Mouse (Mus musculus): ENCODE measurements around the gene Mta2. TPM values are rescaled to one million over a fixed set of nuclear protein-coding genes. Genes with fewer than 3 reads are reported as not detected.

Mta2 gene
- total RNA-seq, 2 experiments from 2014 or later = 59.9 to 84.2 TPM

DNA sequence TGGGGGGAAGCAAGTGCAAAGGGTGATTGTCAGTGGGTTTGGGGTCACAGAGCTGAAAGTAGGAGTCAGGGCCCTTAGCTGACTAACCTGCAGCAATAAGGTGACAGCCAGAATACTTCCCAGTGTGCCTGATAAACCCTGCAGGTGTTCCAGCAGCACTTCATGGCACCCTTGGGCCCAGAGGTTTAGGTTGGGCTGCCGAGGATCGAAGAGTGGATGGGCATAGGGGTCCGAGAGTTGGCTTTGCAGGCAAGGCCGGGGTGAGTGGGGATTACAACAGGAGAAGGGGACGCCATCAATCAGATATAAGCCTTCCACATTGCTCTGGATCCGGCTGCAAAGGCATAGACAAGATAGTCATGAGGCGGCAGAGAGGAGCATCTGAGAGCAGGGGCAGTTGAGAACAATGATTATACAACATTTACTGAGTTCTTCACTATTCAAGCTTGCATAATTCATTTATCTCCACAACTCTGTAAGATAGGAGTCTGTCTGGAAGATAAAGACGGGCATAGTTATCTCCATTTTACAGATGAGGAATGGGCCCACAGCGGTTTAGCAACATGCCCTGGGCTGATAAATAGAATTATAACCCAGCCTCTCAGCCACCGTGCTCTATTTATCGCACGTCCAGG, 13.7 kb upstream of the Mta2 start:
- no peak for ATAC-seq (replicated peaks; ENCODE audit: low FRiP score, poor library complexity, severe bottlenecking)

DNA sequence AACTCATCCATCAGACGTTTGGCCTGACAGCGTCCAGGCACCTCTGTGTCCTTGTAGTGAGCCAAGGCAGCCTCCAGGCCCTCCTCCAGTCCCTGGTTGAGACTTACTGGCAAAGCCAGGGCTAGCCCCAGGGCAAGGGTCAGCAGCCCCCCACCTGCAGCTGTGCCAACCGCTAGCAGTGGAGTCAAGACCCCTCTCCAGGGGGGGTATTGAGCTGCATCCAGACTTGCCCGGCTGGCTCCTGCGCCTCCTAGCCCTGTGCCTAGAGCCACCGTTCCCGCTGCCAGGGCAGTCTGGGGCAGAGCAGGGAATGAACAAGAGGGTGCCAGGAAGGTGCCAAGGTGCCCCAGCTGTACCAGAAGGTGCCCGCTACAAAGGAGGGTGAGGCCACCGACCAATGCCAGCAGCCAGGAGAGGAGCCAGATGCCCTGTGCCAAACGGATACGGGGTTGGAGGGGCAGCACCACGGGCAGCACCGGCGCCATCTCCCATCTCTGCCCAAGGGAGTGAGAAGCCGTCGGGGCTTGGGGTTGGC, 12.9 kb upstream of the Mta2 start:
- ATAC-seq (replicated peaks; ENCODE audit: low FRiP score, poor library complexity, severe bottlenecking) = no peak; the same call in 1 of the 2 replicates

GRCm38 (mm10) chr19:8929224-8930088, 12.2 kb upstream of the Mta2 start, which contains the start of the genes Rom1 and Eml3:
Gene Rom1 (minus strand): TSS chr19:8929356.
Gene Eml3 (plus strand): TSS chr19:8929552.
- ATAC-seq (replicated peaks; ENCODE audit: low FRiP score, poor library complexity, severe bottlenecking) = peak; percentile 85

DNA sequence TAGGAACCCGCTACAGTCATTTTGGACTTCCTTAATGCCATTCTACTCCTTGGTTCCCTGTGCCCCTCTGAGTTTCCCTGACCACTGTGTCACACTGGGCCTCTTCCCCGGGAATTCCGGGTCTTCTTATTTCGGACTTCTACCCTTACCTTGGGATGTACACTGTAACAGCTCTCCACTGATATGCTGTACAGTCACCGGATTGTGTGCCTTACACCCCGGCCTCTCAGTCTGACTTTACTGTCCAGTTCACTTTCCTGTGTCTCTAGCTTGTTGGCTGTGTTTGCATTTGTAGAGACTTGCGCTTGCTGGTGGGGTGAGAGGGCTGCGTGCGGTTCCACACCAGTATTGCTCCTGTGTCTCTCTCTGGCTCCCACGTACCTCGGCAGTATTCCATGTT, 11.6 kb upstream of the Mta2 start:
- ATAC-seq (replicated peaks; ENCODE audit: low FRiP score, poor library complexity, severe bottlenecking) = no peak

- ATAC-seq (replicated peaks; ENCODE audit: low FRiP score, poor library complexity, severe bottlenecking) = no peak
Measured at GRCm38 (mm10) chr19:8930771-8931170, 10.9 kb upstream of the Mta2 start.

- no peak for ATAC-seq (replicated peaks; ENCODE audit: low FRiP score, poor library complexity, severe bottlenecking)
Measured at GRCm38 (mm10) chr19:8936736-8937135, 4.9 kb upstream of the Mta2 start.

- ATAC-seq (replicated peaks; ENCODE audit: low FRiP score, poor library complexity, severe bottlenecking) = no peak
Measured at GRCm38 (mm10) chr19:8940526-8941133, 1.0 kb upstream of the Mta2 start.

DNA sequence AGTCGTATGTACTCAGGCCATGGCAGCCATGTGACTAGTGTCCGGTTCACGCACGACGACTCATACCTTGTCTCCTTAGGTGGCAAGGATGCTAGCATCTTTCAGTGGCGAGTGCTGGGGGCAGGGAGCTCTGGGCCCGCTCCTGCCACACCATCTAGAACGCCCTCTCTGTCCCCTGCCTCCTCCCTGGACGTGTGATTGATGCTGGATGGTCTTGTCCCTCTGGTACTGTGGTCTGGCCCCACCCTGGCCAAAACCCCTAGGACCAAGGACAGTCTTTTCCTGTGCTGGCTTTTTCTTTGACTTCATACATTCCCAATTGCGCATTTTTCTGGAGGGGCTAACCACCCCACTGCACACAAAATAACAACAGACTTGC, 550 bp upstream of the Mta2 start:
- no peak for ATAC-seq (replicated peaks; ENCODE audit: low FRiP score, poor library complexity, severe bottlenecking)

GRCm38 (mm10) chr19:8942276-8942964, 745 bp downstream of the Mta2 start:
- peak; percentile 15; the same call in 1 of the 2 replicates for ATAC-seq (replicated peaks; ENCODE audit: low FRiP score, poor library complexity, severe bottlenecking)

GRCm38 (mm10) chr19:8943047-8943446, 1.4 kb downstream of the Mta2 start:
- no peak for ATAC-seq (replicated peaks; ENCODE audit: low FRiP score, poor library complexity, severe bottlenecking)

GRCm38 (mm10) chr19:8944062-8944461, 2.4 kb downstream of the Mta2 start:
- 0 out of 2 replicates have a peak, but pooled peaks have one; percentile 15 for ATAC-seq (replicated peaks; ENCODE audit: low FRiP score, poor library complexity, severe bottlenecking)

DNA sequence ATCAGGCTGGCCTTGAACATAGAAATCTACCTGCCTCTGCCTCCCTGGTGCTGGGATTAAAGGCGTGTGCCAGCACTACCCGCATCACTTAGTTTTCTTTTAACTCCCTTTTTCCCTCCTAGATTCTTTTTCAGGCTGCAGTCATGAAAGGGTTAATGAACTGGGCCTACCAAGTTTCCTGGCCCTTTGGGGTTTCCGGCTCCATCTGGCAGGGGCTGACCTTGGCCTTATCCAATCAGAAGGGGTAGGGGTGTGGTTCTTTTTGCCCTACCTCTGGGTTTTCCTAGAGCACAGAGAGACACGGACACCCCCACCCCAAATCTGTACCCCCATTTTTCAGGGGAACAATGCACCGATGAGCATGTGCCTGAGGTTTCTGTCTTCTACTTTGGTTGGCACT, 3.1 kb downstream of the Mta2 start:
- ATAC-seq (replicated peaks; ENCODE audit: low FRiP score, poor library complexity, severe bottlenecking) = no peak

GRCm38 (mm10) chr19:8945251-8945650, 3.6 kb downstream of the Mta2 start:
- ATAC-seq (replicated peaks; ENCODE audit: low FRiP score, poor library complexity, severe bottlenecking) = no peak

DNA sequence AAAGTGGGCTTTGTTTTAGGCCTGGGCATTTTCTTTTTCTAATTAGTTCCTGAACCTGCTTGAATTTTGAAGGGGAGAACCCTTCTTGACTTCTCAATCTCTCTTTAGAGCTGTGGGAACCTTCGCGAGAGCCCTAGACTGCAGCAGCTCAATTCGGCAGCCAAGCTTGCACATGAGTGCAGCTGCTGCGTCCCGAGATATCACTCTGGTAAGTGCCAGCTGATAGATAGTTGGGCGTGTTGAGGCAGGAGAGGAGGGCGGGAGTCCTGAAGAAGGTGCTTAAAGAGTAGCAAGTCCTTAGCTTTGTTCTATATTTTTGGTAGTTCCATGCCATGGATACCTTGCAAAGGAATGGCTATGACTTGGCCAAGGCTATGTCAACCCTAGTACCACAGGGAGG, 5.3 kb downstream of the Mta2 start:
- peak; percentile 80 for ATAC-seq (replicated peaks; ENCODE audit: low FRiP score, poor library complexity, severe bottlenecking)

- ATAC-seq (replicated peaks; ENCODE audit: low FRiP score, poor library complexity, severe bottlenecking) = no peak
Measured at GRCm38 (mm10) chr19:8950190-8950589, 8.5 kb downstream of the Mta2 start.

DNA sequence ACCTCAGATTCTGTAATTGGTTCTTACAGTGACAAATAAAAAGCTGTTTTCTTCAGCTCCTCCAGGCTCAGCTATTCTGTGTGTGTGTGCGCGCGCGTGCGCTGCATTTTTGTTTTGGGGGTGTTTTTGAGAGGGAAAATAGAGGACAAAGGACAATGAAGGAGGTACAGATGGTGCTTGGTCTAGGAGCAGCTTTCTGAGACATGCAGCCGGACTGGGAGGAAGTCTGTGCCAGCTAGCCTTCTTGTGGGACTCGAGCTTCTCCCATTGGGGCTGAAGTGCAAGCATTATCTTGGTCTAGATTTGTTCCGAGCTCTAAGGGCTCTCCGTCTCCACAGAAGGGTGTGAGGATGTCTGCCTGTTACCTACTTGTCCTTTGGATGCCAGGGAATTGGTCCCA, 10.6 kb downstream of the Mta2 start:
- ATAC-seq (replicated peaks; ENCODE audit: low FRiP score, poor library complexity, severe bottlenecking) = no peak

GRCm38 (mm10) chr19:8953135-8954039, 11.7 kb downstream of the Mta2 start, which contains the start of gene Tut1:
Gene Tut1 (plus strand): TSS chr19:8953847.
- peak; percentile 96 for ATAC-seq (replicated peaks; ENCODE audit: low FRiP score, poor library complexity, severe bottlenecking)

- ATAC-seq (replicated peaks; ENCODE audit: low FRiP score, poor library complexity, severe bottlenecking) = no peak
Measured at GRCm38 (mm10) chr19:8954171-8954570, 12.5 kb downstream of the Mta2 start.

DNA sequence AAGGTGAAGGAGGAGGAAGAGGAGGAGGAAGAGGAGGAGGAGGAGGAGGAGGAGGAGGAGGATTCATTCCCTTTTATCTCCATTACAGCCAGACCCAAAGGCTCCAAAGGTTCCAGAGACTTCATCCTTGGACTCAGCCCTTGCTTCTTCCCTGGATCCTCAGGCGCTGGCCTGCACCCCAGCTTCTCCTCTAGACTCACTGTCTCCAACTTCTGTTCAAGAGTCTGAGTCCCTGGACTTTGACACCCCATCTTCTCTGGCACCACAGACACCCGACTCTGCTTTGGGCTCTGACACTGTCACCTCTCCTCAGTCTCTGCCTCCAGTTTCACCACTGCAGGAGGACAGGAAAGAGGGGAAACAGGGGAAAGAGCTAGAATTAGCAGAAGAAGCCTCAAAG, 20.6 kb downstream of the Mta2 start:
- ATAC-seq (replicated peaks; ENCODE audit: low FRiP score, poor library complexity, severe bottlenecking) = no peak
